Mouse (Mus musculus): ENCODE measurements around the gene Syne3. TPM values are rescaled to one million over a fixed set of nuclear protein-coding genes. Genes with fewer than 3 reads are reported as not detected.

The Syne3 gene
- polyA plus RNA-seq, 1 experiment: 3.0 TPM

DNA sequence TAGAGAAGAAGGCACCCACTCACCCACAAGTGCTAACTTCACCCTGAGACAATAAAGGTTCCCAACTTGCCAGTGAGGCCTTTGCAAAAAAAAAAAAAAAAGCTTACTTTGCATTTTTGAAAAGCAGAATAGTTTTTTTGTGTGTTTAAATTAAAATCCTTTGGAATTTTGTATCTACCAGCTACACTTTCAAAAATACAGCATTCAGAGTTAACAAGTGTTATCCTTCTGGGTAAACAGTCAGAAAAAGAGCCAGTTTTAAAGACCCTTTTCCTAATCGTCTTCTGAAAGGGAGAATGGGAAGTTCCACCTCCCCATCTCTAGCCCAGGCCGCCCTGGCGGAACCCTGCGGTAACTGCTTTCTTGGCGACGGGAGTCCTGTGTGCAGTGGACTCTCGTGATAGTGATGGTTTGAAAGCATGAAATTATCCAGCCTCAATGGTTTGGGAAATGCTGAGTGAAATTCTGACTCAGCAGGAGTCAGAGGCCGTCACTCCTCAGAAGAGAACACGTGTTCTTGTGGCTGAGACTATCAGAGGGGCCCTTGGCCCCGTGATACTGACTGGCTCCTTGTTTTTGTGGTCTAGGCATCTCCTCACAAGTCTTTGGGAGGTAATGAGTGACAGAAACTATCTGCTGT lies 16.5 kb upstream of the Syne3 start:
- DNase-seq (ENCODE audit: low spot score): no peak

DNA sequence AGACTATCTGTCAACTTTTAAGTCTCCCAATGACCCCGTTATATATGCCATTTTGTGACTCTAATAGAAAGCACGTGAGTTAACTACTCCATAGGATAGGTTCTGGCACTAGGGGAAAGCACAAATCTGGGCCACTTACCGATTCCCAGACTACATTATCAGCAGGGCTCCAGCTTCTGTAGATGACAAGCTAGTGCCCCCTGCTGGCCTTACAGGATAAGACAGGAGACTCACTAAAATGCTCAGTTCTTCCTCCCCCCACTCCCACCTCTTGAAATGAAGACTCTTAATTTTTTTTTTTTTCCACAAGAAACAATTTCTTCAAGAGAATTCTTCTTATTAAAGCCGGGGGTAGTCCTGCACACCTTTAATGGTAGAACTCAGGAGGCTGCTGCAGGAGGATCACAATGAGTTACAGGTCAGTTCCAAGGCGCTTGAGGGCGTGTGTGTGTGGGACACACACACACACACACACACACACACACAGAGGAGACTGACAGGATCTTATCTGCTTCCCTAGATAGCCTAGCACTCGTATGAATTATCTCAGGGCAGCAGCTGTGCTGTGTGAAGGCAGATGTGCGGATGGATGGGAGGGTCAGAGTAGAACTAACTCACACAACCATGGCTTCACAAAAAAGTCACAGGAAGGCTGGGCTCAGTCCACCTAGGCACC lies 15.8 kb upstream of the Syne3 start:
- no peak for DNase-seq (ENCODE audit: low spot score)

DNA sequence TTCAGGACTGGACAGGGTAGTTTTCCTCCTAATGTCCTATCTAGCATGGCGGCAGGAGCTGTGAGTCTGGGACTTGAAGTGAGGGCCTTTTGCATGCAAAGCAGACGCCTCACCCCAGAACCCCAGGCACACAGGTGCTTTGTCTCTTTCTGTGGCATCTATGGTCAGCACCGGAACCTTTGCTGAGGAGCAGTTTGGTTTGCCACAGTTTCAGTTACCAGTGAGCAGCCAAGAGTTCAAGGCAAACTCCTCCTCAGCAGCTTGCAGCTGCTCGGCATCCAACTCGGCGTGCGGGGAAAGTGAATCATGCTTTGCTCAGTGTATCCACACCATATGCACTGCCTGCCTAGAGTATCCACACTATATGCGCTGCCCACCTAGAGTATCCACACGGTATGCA lies 13.2 kb upstream of the Syne3 start:
- DNase-seq (ENCODE audit: low spot score): no peak

DNA sequence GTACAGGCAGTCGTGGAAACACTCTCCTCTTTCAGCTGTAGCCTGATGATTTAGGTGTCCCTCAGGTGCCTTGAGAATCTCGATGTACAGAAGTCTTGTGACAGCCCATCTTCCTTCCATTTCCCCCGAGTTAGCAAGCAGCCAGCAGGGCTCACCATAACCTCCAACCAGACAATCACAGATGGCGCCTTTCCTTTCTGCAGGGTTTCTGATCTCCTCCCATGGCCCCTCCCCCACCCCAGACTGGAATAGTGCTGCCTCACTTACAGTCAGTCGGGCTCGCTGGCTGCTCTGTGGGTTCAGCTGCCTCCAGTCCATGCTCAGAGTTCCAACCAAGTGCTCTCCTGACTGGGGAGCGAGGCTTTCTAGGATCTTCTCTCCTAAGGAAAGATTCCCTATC lies 12.5 kb upstream of the Syne3 start:
- DNase-seq (ENCODE audit: low spot score): no peak

DNA sequence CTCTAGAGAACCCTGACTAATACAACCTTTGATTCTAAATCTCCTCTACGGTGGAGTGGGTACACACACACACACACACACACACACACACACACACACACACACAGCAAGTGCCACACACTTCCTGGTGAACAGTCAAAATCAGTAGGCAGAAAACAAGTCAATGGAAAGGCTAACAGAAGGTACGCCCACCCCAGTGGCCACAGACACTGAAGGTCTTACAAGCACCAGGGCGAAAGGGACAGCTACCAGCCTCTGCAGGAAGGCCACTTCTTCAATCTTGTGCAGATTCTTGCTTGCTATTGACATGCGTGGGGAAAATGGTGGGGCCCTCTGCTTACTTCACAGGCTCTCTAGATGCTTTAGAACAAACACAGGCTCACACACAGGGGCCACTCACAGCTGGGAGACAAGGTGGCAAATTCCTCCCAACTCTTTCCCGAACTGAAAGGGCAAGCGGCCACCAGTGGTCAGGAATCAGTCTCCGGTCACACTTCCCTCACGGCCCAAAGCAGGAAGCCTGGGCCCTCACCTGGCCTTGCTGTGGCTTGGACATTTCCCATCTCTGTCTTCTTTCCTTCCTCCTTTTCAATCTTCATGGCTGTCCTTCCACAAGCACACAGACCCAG lies 11.9 kb upstream of the Syne3 start:
- no peak for DNase-seq (ENCODE audit: low spot score)

DNA sequence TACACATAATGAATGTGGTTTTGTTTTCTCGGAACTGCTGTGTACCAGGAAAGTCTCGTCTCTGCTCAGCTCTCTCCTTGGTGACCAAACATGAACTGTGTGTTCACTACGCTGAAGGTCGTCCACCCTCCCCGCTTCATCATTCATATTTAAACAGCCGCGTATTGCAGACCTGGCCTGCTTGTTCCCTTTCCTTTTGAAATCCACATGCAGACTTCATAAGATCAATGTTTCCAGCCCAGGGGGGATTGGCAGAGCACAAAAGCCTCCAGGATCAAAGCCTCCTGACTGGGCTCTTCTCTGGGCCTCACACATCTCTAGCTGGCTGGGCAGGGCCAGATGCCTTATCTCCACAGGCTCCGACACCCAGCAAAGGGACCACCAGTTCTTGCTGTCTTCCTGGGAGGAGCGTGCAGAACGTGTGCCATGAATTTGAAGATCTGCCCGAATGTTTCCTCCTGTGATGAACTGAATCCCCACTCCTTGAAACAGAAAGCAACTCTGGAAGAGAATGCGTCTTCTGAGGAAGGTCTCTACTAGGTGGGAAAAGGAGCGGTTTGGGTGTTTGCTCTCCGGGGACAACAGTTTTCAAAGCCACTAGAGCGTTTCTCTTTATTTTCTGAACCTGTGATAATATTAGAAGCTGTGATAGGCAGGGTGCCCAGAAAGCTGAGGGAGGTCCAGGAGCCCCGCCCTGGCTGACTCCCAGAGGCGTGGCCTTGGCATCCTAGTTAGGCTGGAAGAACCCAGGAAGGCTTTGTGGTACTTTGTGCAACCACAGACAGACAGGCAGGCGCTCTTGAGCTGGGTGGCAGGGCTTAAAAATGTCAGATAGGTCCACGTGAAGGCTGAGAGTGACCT lies 10.0 kb upstream of the Syne3 start:
- no peak for DNase-seq (ENCODE audit: low spot score)

DNA sequence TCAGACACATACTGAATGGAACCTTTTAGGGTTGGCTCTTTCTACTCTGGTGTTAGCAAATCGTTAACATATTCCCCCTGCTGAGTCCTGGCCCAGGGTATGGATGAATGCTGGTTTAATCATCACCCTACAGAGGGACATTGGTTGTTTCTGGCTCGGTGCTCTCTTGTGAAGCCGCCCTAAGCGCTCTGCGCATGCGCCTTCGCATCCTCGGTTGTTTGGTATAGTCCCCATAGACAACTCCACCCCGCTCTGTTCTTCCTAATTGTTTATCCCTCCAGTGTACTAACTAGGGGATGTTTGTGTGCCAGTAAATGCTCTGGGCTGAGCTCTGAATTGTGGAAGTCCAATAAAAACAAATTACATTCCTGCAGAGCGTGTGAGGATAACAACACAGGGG lies 7.0 kb upstream of the Syne3 start:
- DNase-seq (ENCODE audit: low spot score): no peak

DNA sequence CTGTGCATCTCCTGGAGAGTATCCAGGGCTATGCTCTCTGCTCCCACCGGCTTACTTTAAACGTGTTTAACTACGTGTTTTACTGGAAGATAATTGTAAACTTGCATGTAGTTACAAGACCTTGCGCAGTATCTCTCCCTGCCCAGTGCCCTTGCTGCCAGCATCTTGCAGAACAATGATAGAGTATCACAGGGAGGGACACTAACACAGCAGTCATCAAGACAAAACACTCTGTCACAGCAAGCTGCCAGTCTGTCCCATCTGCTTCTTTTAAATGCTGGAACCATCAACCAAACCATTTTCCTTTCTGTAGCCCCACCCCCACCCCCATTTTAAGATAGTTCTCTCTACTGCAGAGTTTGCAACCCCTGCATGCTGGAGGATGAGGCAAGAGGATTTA lies 6.6 kb upstream of the Syne3 start:
- no peak for DNase-seq (ENCODE audit: low spot score)

DNA sequence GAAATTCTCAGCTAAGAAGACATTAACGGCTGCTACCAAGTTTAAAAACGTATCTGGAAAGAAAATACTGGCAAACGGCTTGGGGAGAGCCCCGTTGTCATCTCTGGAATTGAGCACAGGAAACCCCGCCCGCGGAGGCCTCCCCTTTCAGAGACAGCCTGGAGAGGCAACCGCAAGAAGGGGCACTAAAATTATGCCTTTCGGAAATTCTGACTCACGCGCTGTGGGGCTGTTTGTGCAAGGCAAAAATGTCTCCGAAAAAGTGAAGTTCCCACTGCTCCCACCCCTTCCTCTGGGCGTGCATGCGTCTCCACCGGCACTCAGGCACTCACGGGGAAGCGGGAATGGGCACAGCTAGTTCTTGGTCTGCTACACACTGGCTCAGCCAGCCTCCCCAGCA lies 3.5 kb upstream of the Syne3 start:
- no peak for DNase-seq (ENCODE audit: low spot score)

DNA sequence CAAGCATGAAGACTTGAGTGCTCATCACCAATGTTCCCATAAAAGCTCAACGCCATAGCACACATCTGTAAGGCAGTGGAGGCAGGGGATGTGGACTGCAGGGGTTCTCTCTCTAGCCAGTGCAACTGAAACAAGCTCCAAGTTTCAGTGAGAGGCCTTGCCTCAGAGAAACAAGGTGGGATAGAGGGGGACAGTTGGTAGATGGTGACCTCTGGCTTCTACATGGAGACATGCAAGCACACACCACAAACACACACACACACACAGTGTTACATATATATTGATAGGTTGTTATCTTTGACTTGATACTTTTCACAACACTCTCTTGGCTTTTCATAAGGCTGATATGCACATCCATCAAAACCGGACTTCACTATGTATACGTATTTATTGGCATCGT lies 2.7 kb upstream of the Syne3 start:
- DNase-seq (ENCODE audit: low spot score): no peak

DNA sequence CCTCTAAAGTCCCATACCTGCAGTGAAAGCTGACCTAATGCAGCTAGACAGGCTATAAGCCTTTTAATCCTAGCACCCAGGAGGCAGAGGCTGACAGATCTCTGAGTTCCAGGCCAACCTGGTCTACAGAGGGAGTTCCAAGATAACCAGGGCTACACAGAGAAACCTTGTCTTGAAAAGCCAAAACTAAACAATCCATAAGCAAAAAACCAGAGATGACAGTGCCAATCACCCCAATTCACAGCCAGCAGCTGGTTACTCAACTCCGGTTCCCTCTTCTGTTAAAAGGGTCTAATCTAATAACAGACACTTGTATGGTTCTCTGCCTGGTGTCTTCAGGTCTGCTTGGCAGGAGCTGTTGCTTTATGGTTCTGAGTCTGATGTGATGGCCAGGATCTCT lies 2.0 kb upstream of the Syne3 start:
- DNase-seq (ENCODE audit: low spot score): no peak

DNA sequence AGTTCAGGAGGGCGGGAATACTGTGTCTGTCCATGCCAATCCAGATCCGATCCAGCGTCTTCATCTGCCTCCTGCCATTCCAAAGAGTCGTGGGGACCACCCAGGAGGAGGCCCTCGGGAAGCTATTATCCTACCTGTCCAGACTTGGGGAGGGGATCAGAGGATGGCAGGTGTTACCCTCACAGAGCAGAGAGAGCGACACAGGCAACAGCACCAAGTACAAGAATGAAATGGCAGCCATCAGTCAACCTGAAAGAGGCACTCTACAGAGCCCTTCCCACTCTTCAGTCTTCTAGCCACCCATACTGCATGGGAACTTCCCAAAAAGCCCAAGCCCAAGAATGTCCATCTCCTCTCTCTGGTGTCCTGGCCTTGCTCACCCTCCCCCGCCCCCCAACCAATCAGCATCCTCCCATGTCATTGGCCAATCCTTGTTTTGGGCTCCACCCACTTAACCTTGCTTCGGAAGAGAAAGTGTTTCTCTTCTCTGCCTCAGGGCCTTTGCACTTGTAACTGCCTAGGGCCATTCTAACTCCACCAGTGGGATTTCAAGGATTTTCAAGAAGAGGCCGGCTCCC lies 693 bp upstream of the Syne3 start:
- DNase-seq (ENCODE audit: low spot score): no peak

DNA sequence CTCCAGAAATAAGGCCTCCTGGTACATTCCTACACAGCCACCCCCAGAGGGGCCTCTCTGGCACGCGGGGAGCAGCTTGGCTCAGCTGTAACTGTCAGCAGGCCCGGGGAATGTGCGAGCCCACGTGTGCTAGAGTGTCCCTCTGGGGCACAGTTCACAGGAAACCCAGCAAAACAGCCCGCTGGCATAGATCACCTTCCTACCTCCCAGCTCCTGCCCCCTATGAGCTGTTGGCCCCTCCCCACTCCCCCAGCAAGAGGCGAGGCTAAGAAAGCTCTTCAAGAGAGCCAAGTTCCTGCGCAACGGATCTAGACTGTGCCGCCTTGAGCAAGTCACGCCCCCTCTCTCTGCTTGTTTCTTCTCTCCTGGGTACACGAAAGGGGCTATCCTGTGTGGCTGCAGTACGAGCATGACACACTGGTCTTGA lies 844 bp downstream of the Syne3 start:
- no peak for DNase-seq (ENCODE audit: low spot score)

DNA sequence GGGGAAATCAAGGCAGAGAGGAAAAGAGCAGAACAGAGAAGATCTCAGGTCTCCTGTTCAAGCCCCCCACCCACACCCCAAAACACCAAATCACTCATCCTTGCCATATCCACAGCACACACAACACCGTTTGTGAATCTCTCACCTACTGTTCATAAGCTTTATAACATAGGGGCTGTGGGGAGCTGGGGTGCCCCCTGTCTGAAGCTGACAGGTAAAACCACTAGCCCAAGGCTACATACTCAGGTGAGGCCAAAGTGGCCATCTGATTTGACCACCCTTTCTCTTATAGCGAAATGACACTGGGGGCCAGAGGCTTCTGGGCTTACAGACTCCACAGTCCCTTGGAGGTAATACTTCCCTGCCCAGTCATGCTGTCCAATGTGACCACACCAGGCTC lies 1.5 kb downstream of the Syne3 start:
- DNase-seq (ENCODE audit: low spot score): no peak

DNA sequence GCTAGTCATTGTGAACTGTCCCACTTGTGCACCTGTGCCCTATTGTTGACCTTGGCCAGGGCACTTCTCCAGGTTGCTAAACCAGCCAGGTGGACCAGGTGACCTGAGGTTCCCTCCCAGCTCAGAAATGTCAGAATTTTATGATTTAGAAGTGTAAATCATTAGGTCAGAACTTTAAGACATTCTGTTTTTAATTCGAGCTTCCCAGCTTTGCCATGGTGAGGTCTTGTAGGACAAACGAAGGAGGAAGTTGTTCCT lies 4.0 kb downstream of the Syne3 start:
- DNase-seq (ENCODE audit: low spot score): no peak

DNA sequence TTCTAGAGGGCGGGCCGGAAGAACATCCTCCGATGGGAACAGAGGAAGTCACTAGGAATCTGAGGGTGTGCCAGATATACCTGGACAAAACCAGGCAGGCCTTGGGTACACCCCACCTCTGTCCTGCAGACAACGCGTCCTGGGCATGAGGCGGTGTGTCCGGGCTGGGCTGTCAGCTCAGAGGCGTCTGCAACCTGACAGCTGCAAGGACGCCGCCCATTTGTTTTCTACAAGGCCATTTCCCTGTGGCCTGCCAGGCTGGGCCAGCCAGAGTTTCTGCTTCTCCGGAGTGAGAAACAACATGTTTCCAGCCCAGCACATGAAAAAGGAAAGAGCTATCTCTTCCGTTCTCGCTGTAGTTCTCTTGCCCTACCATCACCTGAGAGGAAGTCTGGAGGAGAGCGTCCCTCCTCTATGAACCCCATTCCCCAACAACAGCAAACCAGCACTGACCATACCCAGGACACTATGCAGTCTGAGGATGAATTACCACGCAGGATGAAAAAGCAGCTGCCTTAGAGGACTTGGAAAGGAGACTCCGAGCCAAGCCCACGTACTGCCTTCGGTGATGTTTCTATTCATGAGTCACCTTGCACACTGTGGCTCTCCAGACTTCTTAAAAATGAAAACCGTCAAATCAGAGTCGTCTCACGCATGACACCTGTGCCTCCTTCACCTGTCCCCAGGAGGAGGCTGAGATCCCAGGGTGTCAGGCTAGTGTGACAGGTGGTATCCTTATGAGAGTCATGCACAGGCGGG lies 4.5 kb downstream of the Syne3 start:
- DNase-seq (ENCODE audit: low spot score): no peak

DNA sequence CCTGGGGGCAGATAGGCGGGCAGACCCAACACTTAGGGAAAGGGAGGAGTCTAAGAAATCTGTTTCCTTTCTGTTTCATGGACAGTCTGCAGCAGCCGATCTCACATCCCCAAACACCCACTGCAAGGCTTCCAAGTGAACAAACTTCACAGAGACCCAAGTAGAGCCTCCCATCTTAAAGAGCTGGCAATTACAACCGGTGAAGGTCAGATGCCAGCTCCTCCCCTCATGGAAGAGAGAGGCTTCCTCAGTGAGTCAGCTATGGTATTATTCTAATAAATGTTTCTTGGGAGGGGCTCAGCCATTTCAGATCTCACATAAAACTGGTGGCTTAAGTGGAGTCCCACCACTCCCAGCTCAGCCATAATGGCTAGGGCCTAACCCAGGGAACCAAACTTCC lies 5.9 kb downstream of the Syne3 start:
- DNase-seq (ENCODE audit: low spot score): no peak

DNA sequence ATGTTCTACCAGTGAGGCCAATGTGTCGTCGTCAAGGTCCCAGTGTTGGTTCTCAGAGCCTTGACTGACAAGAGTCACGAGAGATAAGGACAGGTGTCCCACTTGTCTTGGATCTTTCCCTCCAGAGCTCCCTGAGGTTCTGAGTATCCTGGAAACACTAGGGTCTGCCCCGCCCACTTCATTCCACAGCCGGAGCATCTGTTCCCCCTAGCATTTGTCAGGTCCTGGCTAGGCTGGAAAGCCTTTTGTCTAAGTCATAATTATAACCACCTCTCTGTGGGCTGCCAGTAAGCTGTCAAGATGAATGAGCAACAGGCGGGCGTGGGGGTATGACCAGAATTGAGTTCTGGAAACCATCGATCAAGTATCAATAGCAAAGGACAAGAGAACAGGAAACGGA lies 6.5 kb downstream of the Syne3 start:
- DNase-seq (ENCODE audit: low spot score): no peak

DNA sequence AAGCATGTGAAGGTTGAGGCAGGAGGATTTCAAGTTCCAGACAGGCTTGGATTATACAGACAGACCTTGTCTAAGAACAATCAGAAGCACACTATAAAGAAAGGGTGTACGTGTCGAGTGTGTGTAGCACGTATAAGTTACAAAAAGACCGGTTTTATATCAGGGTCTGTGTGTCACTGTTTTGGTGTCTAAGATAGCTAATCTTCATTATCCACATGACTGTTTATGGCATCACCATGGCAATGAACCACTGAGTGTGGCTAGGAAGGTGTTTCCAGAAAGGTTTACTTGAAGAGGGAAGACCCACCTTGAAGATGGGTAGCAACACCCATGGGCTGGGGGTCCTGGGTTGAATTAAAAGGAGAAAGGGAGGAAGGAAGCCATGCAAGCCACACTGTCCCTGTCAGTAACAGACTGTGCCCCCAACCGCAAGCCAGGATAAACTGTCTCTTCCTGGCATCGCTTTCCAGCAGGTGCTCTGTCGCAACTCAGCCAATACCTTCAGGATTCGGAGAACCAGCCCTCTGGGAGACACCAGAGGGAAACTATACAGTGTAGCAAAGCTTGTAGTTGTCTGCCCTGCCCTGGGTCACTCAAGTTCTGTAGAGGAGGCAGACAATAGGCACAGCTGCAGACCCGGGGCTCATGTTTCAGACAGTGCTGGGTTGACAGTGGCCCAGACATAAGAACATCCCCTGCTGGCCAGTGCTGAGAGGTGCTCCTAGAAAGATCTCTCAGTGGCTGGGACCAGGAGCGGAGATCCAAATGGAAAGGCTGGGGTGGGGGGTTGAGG lies 7.1 kb downstream of the Syne3 start:
- DNase-seq (ENCODE audit: low spot score): no peak

DNA sequence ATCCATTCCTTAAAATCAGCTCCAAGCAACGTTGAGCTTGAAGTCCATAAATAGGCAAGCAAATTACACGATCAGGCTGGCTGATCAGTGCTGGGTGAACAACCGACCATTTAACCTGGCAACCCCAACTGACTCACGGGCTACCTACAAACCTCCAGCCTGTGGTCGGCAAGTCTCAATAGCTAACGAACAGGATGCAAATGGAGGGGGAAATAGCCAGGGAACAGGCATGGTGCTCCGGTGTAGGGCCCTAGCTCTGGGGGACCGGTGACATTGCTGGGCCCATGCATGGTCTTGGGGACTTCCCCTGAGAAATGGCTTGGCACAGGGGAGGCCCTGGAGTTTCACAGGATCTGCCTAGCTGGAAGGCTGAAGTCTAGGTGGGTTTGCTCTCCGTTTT lies 8.3 kb downstream of the Syne3 start:
- no peak for DNase-seq (ENCODE audit: low spot score)

Measured in urinary bladder, adult 2 months (tissue).